Mouse (Mus musculus): ENCODE results near the gene Hopx.

Hopx gene

GRCm38 (mm10) chr5:77071626-77072025 lies 43.3 kb downstream of the Hopx start:
- DNase-seq (ENCODE audit: low read depth, low spot score): no peak

- DNase-seq (ENCODE audit: low read depth, low spot score): no peak
Measured at GRCm38 (mm10) chr5:77070987-77071386, 43.9 kb downstream of the Hopx start.

- DNase-seq (ENCODE audit: low read depth, low spot score): no peak
Measured at GRCm38 (mm10) chr5:77067321-77067720, 47.6 kb downstream of the Hopx start.

GRCm38 (mm10) chr5:77061372-77062038 lies 53.4 kb downstream of the Hopx start:
- DNase-seq (ENCODE audit: low read depth, low spot score): no peak

GRCm38 (mm10) chr5:77060363-77060762 lies 54.6 kb downstream of the Hopx start:
- DNase-seq (ENCODE audit: low read depth, low spot score): no peak

GRCm38 (mm10) chr5:77056881-77057440 lies 58.0 kb downstream of the Hopx start:
- no peak for DNase-seq (ENCODE audit: low read depth, low spot score)

- no peak for DNase-seq (ENCODE audit: low read depth, low spot score)
Measured at GRCm38 (mm10) chr5:77052616-77053015, 62.3 kb downstream of the Hopx start.

- DNase-seq (ENCODE audit: low read depth, low spot score): no peak
Measured at GRCm38 (mm10) chr5:77044362-77044761, 70.6 kb downstream of the Hopx start.

GRCm38 (mm10) chr5:77039391-77039790 lies 75.5 kb downstream of the Hopx start:
- no peak for DNase-seq (ENCODE audit: low read depth, low spot score)

- no peak for DNase-seq (ENCODE audit: low read depth, low spot score)
Measured at GRCm38 (mm10) chr5:77038451-77038850, 76.5 kb downstream of the Hopx start.
